Mouse (Mus musculus) C2C12 (cell line): ENCODE measurements at regions not wholly inside any gene's neighbourhood (a gene's known extent, or its start where the extent isn't known, plus 50 kb on each side); places are given as distances from the start of the nearest gene placed in this dataset.

Source experiments
- H3K27me3 ChIP-seq: one replicate; pipeline ENCODE4 v1.6.1; 2011; ENCODE audit not compliant: control insufficient read depth, insufficient read depth, insufficient read length
- H3K36me3 ChIP-seq: one replicate; pipeline ENCODE4 v1.6.1; 2011; ENCODE audit not compliant: control insufficient read depth, insufficient read depth
- H3K4me3 ChIP-seq: one replicate; pipeline ENCODE4 v1.5.1; 2011; ENCODE audit warnings: mild to moderate bottlenecking, control low read depth; ENCODE audit not compliant: poor library complexity, insufficient read depth, severe bottlenecking
- H3K79me2 ChIP-seq: one replicate; pipeline ENCODE4 v1.6.1; 2011; ENCODE audit not compliant: control insufficient read depth, insufficient read depth
- H3K79me3 ChIP-seq: one replicate; pipeline ENCODE4 v1.6.1; 2011; ENCODE audit warnings: low read depth, control low read depth
- H3ac ChIP-seq: one replicate; pipeline ENCODE3; 2011; ENCODE audit warnings: low read depth; ENCODE audit not compliant: control insufficient read depth, insufficient read length
- CEBPB ChIP-seq: IDR thresholded peaks from one replicate; pipeline ENCODE4 v1.6.1; 2011; ENCODE audit warnings: low read depth, mild to moderate bottlenecking, control low read depth, moderate library complexity
- CTCF ChIP-seq: IDR thresholded peaks from one replicate; pipeline ENCODE4 v1.5.1; 2011; ENCODE audit not compliant: control insufficient read depth, insufficient read depth, insufficient read length
- FOSL1 ChIP-seq: IDR thresholded peaks from one replicate; pipeline ENCODE4 v1.8.0; 2011; ENCODE audit warnings: mild to moderate bottlenecking, low read length; ENCODE audit not compliant: poor library complexity, insufficient read depth, severe bottlenecking
- MAX ChIP-seq: IDR thresholded peaks from one replicate; pipeline ENCODE4 v1.6.1; 2011; ENCODE audit warnings: mild to moderate bottlenecking, control low read depth
- MYOD1 ChIP-seq: IDR thresholded peaks from one replicate; pipeline ENCODE4 v1.6.1; 2011; ENCODE audit warnings: low read depth; ENCODE audit not compliant: control insufficient read depth, insufficient read length
- MYOG ChIP-seq: IDR thresholded peaks from one replicate; pipeline ENCODE4 v1.6.1; 2011; ENCODE audit not compliant: control insufficient read depth, insufficient read length; ENCODE audit errors: extremely low read depth
- USF1 ChIP-seq: IDR thresholded peaks from one replicate; pipeline ENCODE4 v1.6.1; 2011; ENCODE audit warnings: low read depth, mild to moderate bottlenecking, control low read depth, moderate library complexity

GRCm38 (mm10) chr2:46506951-46507350 lies 1389.8 kb upstream of the Zeb2 start:
- no peaks in the 10 kb centered on the region for H3K79me2 ChIP-seq
- H3K36me3 ChIP-seq, result no peaks in the 10 kb centered on the region
- no peaks in the 10 kb centered on the region for H3K79me3 ChIP-seq
- TF ChIP-seq MAX (no peak), MYOG (no peak)
- H3ac ChIP-seq, result no peak overlapping the region
- no peaks in the 10 kb centered on the region for H3K27me3 ChIP-seq
- no peak overlapping the region for H3K4me3 ChIP-seq

DNA sequence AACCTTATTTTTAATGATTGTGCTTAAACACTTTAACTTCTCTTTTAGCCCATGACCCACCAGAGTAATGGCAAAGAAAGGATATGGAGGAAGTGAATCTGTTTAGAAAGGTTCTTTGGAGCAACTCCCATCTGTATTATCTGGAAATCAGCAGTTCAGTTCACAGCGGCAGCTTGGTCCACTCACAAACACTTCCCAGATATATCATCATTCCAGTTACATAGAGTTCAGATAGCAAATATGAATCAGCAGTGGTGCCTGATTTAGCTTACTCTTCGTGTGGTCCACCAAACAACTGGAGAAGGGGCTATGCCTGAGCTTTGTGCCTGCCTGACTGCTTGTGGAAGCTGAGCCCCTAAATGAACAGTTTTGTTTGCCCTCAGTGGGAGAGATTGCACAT lies 1385.9 kb upstream of the Zeb2 start:
- Histone ChIP-seq H3K27me3 (no peaks in the 10 kb centered on the region), H3K4me3 (no peak overlapping the region), H3ac (no peak overlapping the region), H3K79me3 (no peaks in the 10 kb centered on the region), H3K36me3 (no peaks in the 10 kb centered on the region), H3K79me2 (no peaks in the 10 kb centered on the region)
- TF ChIP-seq CTCF, result no peak
- TF ChIP-seq USF1, result no peak
- no peak for TF ChIP-seq FOSL1
- TF ChIP-seq MYOG, result no peak
- TF ChIP-seq MAX, result no peak
- no peak for TF ChIP-seq MYOD1
- TF ChIP-seq CEBPB, result no peak

- Histone ChIP-seq H3ac (no peak overlapping the region), H3K27me3 (no peaks in the 10 kb centered on the region), H3K79me3 (no peaks in the 10 kb centered on the region), H3K4me3 (no peak overlapping the region), H3K79me2 (no peaks in the 10 kb centered on the region), H3K36me3 (no peaks in the 10 kb centered on the region)
- TF ChIP-seq FOSL1 (no peak), CEBPB (no peak), MAX (no peak), MYOG (no peak), CTCF (no peak), USF1 (no peak), MYOD1 (no peak)
These were observed 1375.1 kb upstream of the Zeb2 start for GRCm38 (mm10) chr2:46492299-46492698.

- no peaks in the 10 kb centered on the region for H3K36me3 ChIP-seq
- no peaks in the 10 kb centered on the region for H3K79me2 ChIP-seq
- H3K79me3 ChIP-seq, result no peaks in the 10 kb centered on the region
- TF ChIP-seq MYOG (no peak), MAX (no peak), USF1 (no peak), FOSL1 (no peak), CEBPB (no peak), CTCF (no peak), MYOD1 (no peak)
- no peak overlapping the region for H3K4me3 ChIP-seq
- no peaks in the 10 kb centered on the region for H3K27me3 ChIP-seq
- no peak overlapping the region for H3ac ChIP-seq
These were observed 1373.9 kb upstream of the Zeb2 start for GRCm38 (mm10) chr2:46491081-46491480.

DNA sequence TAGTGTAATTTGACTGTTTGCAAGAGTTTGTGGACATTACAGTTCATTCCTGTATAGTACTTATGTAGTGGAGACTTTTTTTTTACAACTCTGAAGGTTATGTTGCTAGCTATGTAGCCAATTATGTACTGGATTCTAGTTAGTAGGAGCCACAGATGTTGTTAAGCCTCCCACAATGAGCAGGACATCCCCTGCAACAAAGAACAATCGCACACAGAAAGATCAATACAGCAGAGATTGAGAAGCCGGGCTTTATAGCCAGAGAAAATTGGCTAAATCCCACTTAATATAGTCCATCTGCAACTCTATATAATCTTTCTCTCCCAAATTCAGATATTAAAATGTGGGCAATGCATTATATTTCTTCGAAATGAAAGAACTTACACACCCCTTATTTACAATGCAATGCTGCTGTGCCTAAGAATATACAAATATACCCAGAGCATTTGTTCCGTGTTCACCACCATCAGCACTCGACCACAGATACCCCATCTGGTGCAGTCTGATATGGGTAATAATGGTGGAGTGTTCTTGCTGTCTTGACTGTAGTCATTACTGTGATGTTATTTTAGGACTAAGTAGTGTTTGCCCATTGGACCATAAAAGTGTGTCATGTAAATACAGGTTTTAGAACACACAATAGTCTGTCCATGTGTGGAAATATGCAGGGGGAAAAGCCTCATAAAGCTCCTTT lies 1351.9 kb upstream of the Zeb2 start:
- H3K4me3 ChIP-seq, result no peak overlapping the region
- H3K27me3 ChIP-seq, result no peaks in the 10 kb centered on the region

DNA sequence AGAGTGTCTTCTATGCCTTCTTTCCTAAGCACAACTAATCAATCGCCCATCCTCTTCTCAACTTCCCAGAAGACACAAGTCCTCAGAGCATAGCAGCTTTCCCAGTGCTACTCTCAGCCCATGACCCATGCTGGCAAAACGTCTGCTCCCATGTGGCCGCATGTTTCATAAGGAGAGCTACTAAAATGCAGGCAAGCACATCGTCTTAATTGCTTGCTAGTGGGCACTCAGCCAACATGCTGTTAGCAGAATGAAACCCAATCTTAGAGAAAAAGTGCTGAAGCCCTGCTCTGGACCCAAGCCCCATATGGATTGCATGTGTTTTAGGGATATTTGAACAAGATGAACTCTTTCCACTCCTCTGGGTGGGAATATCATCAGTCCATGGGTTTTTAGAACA lies 1348.2 kb upstream of the Zeb2 start:
- Histone ChIP-seq H3K79me2 (no peaks in the 10 kb centered on the region), H3K79me3 (no peaks in the 10 kb centered on the region), H3K36me3 (no peaks in the 10 kb centered on the region), H3K4me3 (no peak overlapping the region), H3K27me3 (no peaks in the 10 kb centered on the region), H3ac (no peak overlapping the region)
- TF ChIP-seq MYOD1 (no peak), CEBPB (no peak), MAX (no peak), USF1 (no peak), MYOG (no peak), FOSL1 (no peak), CTCF (no peak)

More for the DNA sequence above, 1351.9 kb upstream of the Zeb2 start:
- Histone ChIP-seq H3K36me3 (no peaks in the 10 kb centered on the region), H3K79me3 (no peaks in the 10 kb centered on the region), H3ac (no peak overlapping the region), H3K79me2 (no peaks in the 10 kb centered on the region)
- TF ChIP-seq MYOD1 (no peak), MYOG (no peak), CEBPB (no peak), CTCF (no peak), FOSL1 (no peak), USF1 (no peak), MAX (no peak)

GRCm38 (mm10) chr2:46464913-46465312 lies 1347.7 kb upstream of the Zeb2 start:
- Histone ChIP-seq H3K36me3 (no peaks in the 10 kb centered on the region), H3ac (no peak overlapping the region), H3K79me2 (no peaks in the 10 kb centered on the region), H3K4me3 (no peak overlapping the region), H3K79me3 (no peaks in the 10 kb centered on the region), H3K27me3 (no peaks in the 10 kb centered on the region)
- TF ChIP-seq MYOD1 (no peak), CTCF (no peak), MAX (no peak), CEBPB (no peak), FOSL1 (no peak), USF1 (no peak), MYOG (no peak)
